Mouse (Mus musculus) lung, adult 10 weeks (tissue): ENCODE data around the gene Mybpc3. TPM values are rescaled to one million over a fixed set of nuclear protein-coding genes. Genes with fewer than 3 reads are reported as not detected.

Experiments
- polyA plus RNA-seq: library from polyadenylated mRNA; stranded (reverse); fragments of 350-450 nt; fragmentation: Illumina TruSeq; extraction: RNeasy Lipid Tissue Mini Kit (QIAGEN cat#74804); gene quantifications from one replicate; pipeline ENCODE4 v1.2.3, GENCODE M21; 2014; ENCODE audit warnings: low read depth, low replicate concordance; ENCODE audit not compliant: insufficient read depth

Mybpc3 gene
- polyA plus RNA-seq = 3.7 TPM

GRCm38 (mm10) chr2:91117585-91118275, at the start of gene Mybpc3:
Mybpc3 (plus strand) TSS chr2:91118144.

GRCm38 (mm10) chr2:91070076-91070800, 47.7 kb upstream of the Mybpc3 start, which contains the start of gene Slc39a13:
Slc39a13 (minus strand) TSS chr2:91070417.

GRCm38 (mm10) chr2:91081775-91082695, 35.9 kb upstream of the Mybpc3 start, which contains the start of gene Spi1:
Spi1 (plus strand) TSS chr2:91082390.

GRCm38 (mm10) chr2:91183711-91184405, 65.9 kb downstream of the Mybpc3 start, which contains the start of gene Madd:
Madd (minus strand) TSS chr2:91183837.

Other genes starting within 250 kb of the Mybpc3 start
- gene C1qtnf4, start 232.3 kb upstream of the Mybpc3 start, polyA plus RNA-seq = 2.3 TPM
- gene Kbtbd4, start 213.4 kb upstream of the Mybpc3 start, polyA plus RNA-seq = 9.1 TPM
- gene Ndufs3, start 213.3 kb upstream of the Mybpc3 start, polyA plus RNA-seq = 125 TPM
- gene Celf1, start 177.8 kb upstream of the Mybpc3 start, polyA plus RNA-seq = 21.3 TPM
- 1.7 TPM for gene Rapsn, start 82.5 kb upstream of the Mybpc3 start, polyA plus RNA-seq
- gene Psmc3, start 64.1 kb upstream of the Mybpc3 start, polyA plus RNA-seq = 141 TPM
- gene Slc39a13, start 47.7 kb upstream of the Mybpc3 start, polyA plus RNA-seq = 22.6 TPM
- gene Spi1, start 35.8 kb upstream of the Mybpc3 start, polyA plus RNA-seq = 29.8 TPM
- gene Madd, start 65.7 kb downstream of the Mybpc3 start, polyA plus RNA-seq = 15.5 TPM
- 51.4 TPM for gene Nr1h3, start 84.7 kb downstream of the Mybpc3 start, polyA plus RNA-seq
- gene Acp2, start 84.7 kb downstream of the Mybpc3 start, polyA plus RNA-seq = 13.0 TPM
- 9.9 TPM for gene Ddb2, start 118.8 kb downstream of the Mybpc3 start, polyA plus RNA-seq
- gene Pacsin3, start 137.8 kb downstream of the Mybpc3 start, polyA plus RNA-seq = 22.2 TPM
- gene Arfgap2, start 146.8 kb downstream of the Mybpc3 start, polyA plus RNA-seq = 38.3 TPM